Mouse (Mus musculus): ENCODE measurements around the gene Mnt.
A peak's percentile ranks its signal among the peaks of the same experiment; 100 is the strongest.

Gene Mnt

GRCm38 (mm10) chr11:74828404-74828931 is 2.3 kb upstream of the Mnt start:
- Histone ChIP-seq H3K9me3 (ENCODE audit: low read length) (no peaks in the 10 kb centered on the region), H3K36me3 (ENCODE audit: insufficient read depth, low read length) (peaks cover 39% of the 10 kb centered on the region), H3K27me3 (ENCODE audit: insufficient read depth, low read length) (no peaks in the 10 kb centered on the region), H3K4me3 (replicated peaks; ENCODE audit: low read length) (peak overlapping the region; percentile 100; the same call in 1 of the 2 replicates), H3K4me1 (replicated peaks; ENCODE audit: low read depth, low read length) (peaks cover 67% of the 10 kb centered on the region)
- no peak for TF ChIP-seq POU5F1 (IDR thresholded peaks at IDR 0.05; ENCODE audit: borderline replicate concordance, low read length)
- no peak for TF ChIP-seq NANOG (IDR thresholded peaks at IDR 0.05; ENCODE audit: borderline replicate concordance, low read length)
- TF ChIP-seq CTCF (conservative IDR thresholded peaks at IDR 0.05; ENCODE audit: low read length), result no peak

- Histone ChIP-seq H3K4me1 (replicated peaks; ENCODE audit: low read depth, low read length) (peaks cover 73% of the 10 kb centered on the region), H3K36me3 (ENCODE audit: insufficient read depth, low read length) (peaks cover 39% of the 10 kb centered on the region), H3K27me3 (ENCODE audit: insufficient read depth, low read length) (no peaks in the 10 kb centered on the region), H3K4me3 (replicated peaks; ENCODE audit: low read length) (peak overlapping the region; percentile 100), H3K9me3 (ENCODE audit: low read length) (no peaks in the 10 kb centered on the region)
- TF ChIP-seq POU5F1 (IDR thresholded peaks at IDR 0.05; ENCODE audit: borderline replicate concordance, low read length) (no peak), CTCF (conservative IDR thresholded peaks at IDR 0.05; ENCODE audit: low read length) (no peak), NANOG (IDR thresholded peaks at IDR 0.05; ENCODE audit: borderline replicate concordance, low read length) (no peak)
Measured at GRCm38 (mm10) chr11:74828965-74829550, 1.7 kb upstream of the Mnt start.

DNA sequence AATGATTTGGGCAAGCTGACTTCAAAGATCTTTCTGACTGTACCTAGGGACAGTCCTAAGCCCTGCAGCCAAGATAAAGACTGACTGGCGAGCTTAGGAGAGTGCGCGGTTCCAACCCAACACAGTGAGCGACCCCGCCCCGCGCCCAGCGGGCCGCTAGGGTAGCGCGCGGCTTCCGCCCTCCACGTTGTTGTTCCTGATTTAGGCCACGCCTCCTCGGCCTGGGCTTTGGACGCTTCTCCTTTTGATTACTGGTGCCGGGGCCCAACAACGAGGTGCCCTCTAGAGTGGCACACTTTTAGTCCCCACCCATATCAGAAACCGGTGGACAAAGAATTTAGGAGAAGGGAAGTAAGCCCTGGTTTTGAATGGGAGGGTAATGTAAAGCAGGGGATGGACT is 908 bp upstream of the Mnt start:
- Histone ChIP-seq H3K27me3 (ENCODE audit: insufficient read depth, low read length) (no peaks in the 10 kb centered on the region), H3K9me3 (ENCODE audit: low read length) (no peaks in the 10 kb centered on the region), H3K4me1 (replicated peaks; ENCODE audit: low read depth, low read length) (peaks cover 74% of the 10 kb centered on the region), H3K4me3 (replicated peaks; ENCODE audit: low read length) (peak overlapping the region; percentile 100), H3K36me3 (ENCODE audit: insufficient read depth, low read length) (peaks cover 38% of the 10 kb centered on the region)
- no peak for TF ChIP-seq POU5F1 (IDR thresholded peaks at IDR 0.05; ENCODE audit: borderline replicate concordance, low read length)
- TF ChIP-seq CTCF (conservative IDR thresholded peaks at IDR 0.05; ENCODE audit: low read length), result no peak
- no peak for TF ChIP-seq NANOG (IDR thresholded peaks at IDR 0.05; ENCODE audit: borderline replicate concordance, low read length)

- no peak for TF ChIP-seq NANOG (IDR thresholded peaks at IDR 0.05; ENCODE audit: borderline replicate concordance, low read length)
- TF ChIP-seq POU5F1 (IDR thresholded peaks at IDR 0.05; ENCODE audit: borderline replicate concordance, low read length), result no peak
- no peak for TF ChIP-seq CTCF (conservative IDR thresholded peaks at IDR 0.05; ENCODE audit: low read length)
- Histone ChIP-seq H3K4me1 (replicated peaks; ENCODE audit: low read depth, low read length) (peaks cover 74% of the 10 kb centered on the region), H3K9me3 (ENCODE audit: low read length) (no peaks in the 10 kb centered on the region), H3K36me3 (ENCODE audit: insufficient read depth, low read length) (peaks cover 43% of the 10 kb centered on the region), H3K27me3 (ENCODE audit: insufficient read depth, low read length) (no peaks in the 10 kb centered on the region), H3K4me3 (replicated peaks; ENCODE audit: low read length) (peak overlapping the region; percentile 100)
Measured at GRCm38 (mm10) chr11:74831191-74831605, 478 bp downstream of the Mnt start.

- Histone ChIP-seq H3K36me3 (ENCODE audit: insufficient read depth, low read length) (peaks cover 47% of the 10 kb centered on the region), H3K4me1 (replicated peaks; ENCODE audit: low read depth, low read length) (peaks cover 74% of the 10 kb centered on the region), H3K9me3 (ENCODE audit: low read length) (no peaks in the 10 kb centered on the region), H3K4me3 (replicated peaks; ENCODE audit: low read length) (peak overlapping the region; percentile 100), H3K27me3 (ENCODE audit: insufficient read depth, low read length) (no peaks in the 10 kb centered on the region)
- TF ChIP-seq POU5F1 (IDR thresholded peaks at IDR 0.05; ENCODE audit: borderline replicate concordance, low read length) (no peak), CTCF (conservative IDR thresholded peaks at IDR 0.05; ENCODE audit: low read length) (no peak), NANOG (IDR thresholded peaks at IDR 0.05; ENCODE audit: borderline replicate concordance, low read length) (no peak)
Measured at GRCm38 (mm10) chr11:74831606-74832451, 1.1 kb downstream of the Mnt start.

DNA sequence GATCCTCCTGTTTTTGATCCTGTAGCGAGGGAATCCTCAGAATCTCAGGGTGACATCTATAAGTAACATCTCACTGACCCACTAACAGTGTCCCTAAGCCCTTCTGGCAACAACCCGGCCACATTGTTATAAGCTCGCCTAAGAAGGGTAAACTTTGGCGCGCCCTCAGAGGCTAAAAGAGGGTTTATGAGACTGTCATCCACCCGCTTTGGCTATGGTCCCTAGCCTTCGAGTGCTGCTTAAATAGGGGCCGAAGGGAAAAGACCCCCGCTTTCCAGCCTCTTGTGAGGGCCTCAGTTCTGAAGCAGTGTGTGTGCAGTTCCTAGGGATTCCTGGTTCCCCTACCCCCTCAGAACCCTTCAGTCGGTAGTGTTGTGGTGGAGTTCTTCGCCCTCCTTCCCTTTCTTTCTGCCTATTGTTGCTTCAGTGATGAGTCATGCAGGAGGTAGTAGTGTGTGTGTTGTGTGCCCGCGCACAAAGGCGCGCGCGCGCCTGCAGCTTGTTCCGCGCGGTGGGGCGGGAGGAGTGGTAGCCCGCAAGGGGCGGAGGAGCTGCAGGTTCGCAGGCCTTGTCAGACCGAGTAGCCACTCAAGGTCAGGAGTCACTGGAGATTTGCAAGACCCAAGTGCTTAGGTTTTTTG is 1.9 kb downstream of the Mnt start:
- Histone ChIP-seq H3K4me3 (replicated peaks; ENCODE audit: low read length) (peak overlapping the region; percentile 100), H3K9me3 (ENCODE audit: low read length) (no peaks in the 10 kb centered on the region), H3K27me3 (ENCODE audit: insufficient read depth, low read length) (no peaks in the 10 kb centered on the region), H3K36me3 (ENCODE audit: insufficient read depth, low read length) (peaks cover 45% of the 10 kb centered on the region), H3K4me1 (replicated peaks; ENCODE audit: low read depth, low read length) (peaks cover 73% of the 10 kb centered on the region)
- TF ChIP-seq NANOG (IDR thresholded peaks at IDR 0.05; ENCODE audit: borderline replicate concordance, low read length) (no peak), CTCF (conservative IDR thresholded peaks at IDR 0.05; ENCODE audit: low read length) (no peak), POU5F1 (IDR thresholded peaks at IDR 0.05; ENCODE audit: borderline replicate concordance, low read length) (no peak)

- Histone ChIP-seq H3K4me1 (replicated peaks; ENCODE audit: low read depth, low read length) (peaks cover 64% of the 10 kb centered on the region), H3K36me3 (ENCODE audit: insufficient read depth, low read length) (peaks cover 36% of the 10 kb centered on the region), H3K4me3 (replicated peaks; ENCODE audit: low read length) (peak overlapping the region; percentile 100), H3K9me3 (ENCODE audit: low read length) (no peaks in the 10 kb centered on the region), H3K27me3 (ENCODE audit: insufficient read depth, low read length) (no peaks in the 10 kb centered on the region)
- TF ChIP-seq NANOG (IDR thresholded peaks at IDR 0.05; ENCODE audit: borderline replicate concordance, low read length), result no peak
- no peak for TF ChIP-seq CTCF (conservative IDR thresholded peaks at IDR 0.05; ENCODE audit: low read length)
- no peak for TF ChIP-seq POU5F1 (IDR thresholded peaks at IDR 0.05; ENCODE audit: borderline replicate concordance, low read length)
Measured at GRCm38 (mm10) chr11:74833536-74834358, 3.0 kb downstream of the Mnt start.

Data from E14TG2a.4 (cell line).